Mouse (Mus musculus) liver, adult 2 months (tissue): ENCODE measurements at regions not wholly inside any gene's neighbourhood (a gene's known extent, or its start where the extent isn't known, plus 50 kb on each side); places are given as distances from the start of the nearest gene placed in this dataset.

Experiments
- CTCF ChIP-seq: fragments of 200-500 bp; IDR thresholded peaks from 2 replicates; pipeline ENCODE4 v1.5.1; 2011; ENCODE audit warnings: low read depth, low read length, control low read depth
- POLR2A ChIP-seq: fragments of 200-500 bp; IDR thresholded peaks from 2 replicates; pipeline ENCODE4 v1.6.1; 2011; ENCODE audit warnings: low read length, control low read depth; ENCODE audit not compliant: insufficient read depth; ENCODE audit errors: extremely low read depth

DNA sequence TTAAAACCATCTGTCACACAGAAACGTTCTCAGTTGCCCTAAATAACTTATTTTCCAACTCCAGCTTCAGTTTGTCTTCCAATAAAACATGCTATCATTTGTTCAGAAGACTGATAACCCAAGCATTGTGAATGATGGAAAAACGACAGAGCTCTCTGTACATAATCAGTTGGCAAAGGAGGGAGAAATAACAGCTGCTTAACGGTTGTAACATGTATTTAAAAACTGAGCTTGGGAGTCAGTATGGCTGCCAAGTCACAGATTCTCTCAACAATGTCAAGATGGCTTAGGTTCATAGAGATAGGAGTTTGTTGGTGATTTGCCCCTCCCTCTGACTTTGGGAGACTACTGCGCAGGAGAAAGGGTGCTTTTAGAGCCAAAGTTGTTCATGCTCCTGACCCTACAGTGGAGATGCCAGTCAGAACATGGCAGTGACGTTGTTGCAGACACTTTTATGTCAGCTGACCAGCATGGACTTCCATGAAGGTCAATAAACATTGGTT lies 140.2 kb downstream of the Qpct start:
- no peak for TF ChIP-seq CTCF
- TF ChIP-seq POLR2A: no peak
